Mouse (Mus musculus): ENCODE measurements around the gene Il12rb2.

- TF ChIP-seq POLR2A (IDR thresholded peaks at IDR 0.05; ENCODE audit: borderline replicate concordance, control insufficient read depth, low read depth, low read length): no peak
- TF ChIP-seq CTCF (IDR thresholded peaks at IDR 0.05; ENCODE audit: control insufficient read depth, insufficient read depth, low read length): no peak
Observed at GRCm38 (mm10) chr6:67268983-67269382, 107.0 kb downstream of the Il12rb2 start.

Data from bone marrow, adult 2 months (tissue).